Mouse (Mus musculus): ENCODE data around the gene Gm10518. TPM values are rescaled to one million over a fixed set of nuclear protein-coding genes. Genes with fewer than 3 reads are reported as not detected.
"Not testable (repeated sequence)": the region's sequence is repeated elsewhere in the genome, so short reads cannot be mapped to it uniquely, and the experiment has no call there.

The Gm10518 gene
- total RNA-seq (2021), result not detected

- DNase-seq (ENCODE audit: extremely low spot score in 1 of 2, low spot score in 2 of 2), result peak; percentile 23 to 70
- intact Hi-C loops (cut with DNase I), result no loop called here
Observed at GRCm38 (mm10) chr1:179802610-179803512, at the start of gene Gm10518. Gene Gm10518, plus strand, starts transcription at chr1:179803376.

GRCm38 (mm10) chr1:179756477-179756876 lies 46.7 kb upstream of the Gm10518 start:
- DNase-seq (ENCODE audit: extremely low spot score in 1 of 2, low spot score in 2 of 2), result no peak
- intact Hi-C loops (cut with DNase I), result no loop called here

DNA sequence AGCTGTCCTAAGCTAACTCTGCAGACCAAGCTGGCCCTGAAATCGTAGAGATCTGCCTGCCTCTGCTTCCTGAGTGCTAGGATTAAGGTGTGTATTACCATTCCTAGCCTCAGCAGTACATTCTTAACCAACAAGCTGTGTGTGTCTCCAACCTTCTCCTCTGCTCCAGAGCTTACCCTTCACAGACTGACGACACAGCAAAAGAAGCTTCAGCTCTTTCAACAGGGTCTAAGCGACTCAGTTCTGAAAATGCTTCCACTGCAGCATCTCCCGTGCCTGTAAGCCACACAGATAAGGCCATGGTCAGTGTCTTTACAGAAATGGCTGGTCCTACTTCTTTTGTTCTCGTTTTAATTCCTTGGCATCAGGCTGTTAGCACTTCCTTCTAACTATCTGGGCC lies 43.1 kb upstream of the Gm10518 start:
- intact Hi-C loops (cut with DNase I), result no loop called here
- DNase-seq (ENCODE audit: extremely low spot score in 1 of 2, low spot score in 2 of 2), result no peak

- DNase-seq (ENCODE audit: extremely low spot score in 1 of 2, low spot score in 2 of 2), result no peak
- intact Hi-C loops (cut with DNase I), result no loop called here
Observed at GRCm38 (mm10) chr1:179760553-179760952, 42.6 kb upstream of the Gm10518 start.

DNA sequence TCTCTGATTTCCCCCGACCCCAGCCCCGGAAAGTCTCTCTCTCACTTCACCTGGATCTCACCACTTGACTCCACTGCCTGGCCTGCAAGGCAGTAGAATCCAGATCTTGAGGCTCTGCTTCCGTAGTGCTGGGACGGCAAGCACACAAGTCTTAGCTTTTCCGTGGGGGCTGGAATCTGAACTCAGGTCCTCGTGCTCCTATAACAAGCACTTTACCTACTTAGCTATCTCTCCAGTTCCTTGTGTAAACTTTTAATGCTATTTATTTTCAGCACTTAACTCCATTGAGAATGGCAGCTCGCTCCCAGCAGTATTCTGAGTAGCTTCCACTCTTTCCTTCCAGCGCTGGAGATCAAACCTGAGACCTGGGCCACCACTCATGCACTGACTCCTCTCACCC lies 26.3 kb upstream of the Gm10518 start:
- DNase-seq (ENCODE audit: extremely low spot score in 1 of 2, low spot score in 2 of 2), result no peak
- intact Hi-C loops (cut with DNase I), result loop anchor here (10.0 kb wide), 1 partner anchor 1452 kb away; no protein-coding TSS in a partner anchor

DNA sequence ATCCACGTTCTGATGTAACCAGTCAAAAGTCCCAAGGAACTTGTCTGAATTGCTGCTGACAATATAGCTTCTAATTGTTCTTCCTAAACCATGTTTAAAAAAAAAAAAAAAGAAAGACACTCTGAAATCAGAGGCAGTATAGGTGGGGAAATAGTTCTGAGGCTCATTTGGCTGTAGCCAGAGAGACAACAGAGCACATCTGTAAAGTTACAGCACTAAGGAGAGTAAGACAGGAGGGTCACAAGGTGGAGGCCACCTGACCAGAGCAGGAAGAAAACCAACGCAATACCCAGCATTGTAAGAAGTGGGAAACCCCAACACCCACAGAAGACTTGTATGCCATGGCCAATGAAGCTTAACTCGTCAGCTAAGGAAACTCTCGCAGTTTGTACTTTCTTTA lies 19.1 kb upstream of the Gm10518 start:
- intact Hi-C loops (cut with DNase I), result loop anchor here (10.0 kb wide), 1 partner anchor 361 kb away; no protein-coding TSS in a partner anchor
- no peak for DNase-seq (ENCODE audit: extremely low spot score in 1 of 2, low spot score in 2 of 2)

- DNase-seq (ENCODE audit: extremely low spot score in 1 of 2, low spot score in 2 of 2), result no peak
- intact Hi-C loops (cut with DNase I), result loop anchor here (5.0 to 10.0 kb wide), 2 partner anchors 33 to 359 kb away; no protein-coding TSS in a partner anchor
Observed at GRCm38 (mm10) chr1:179785502-179785901, 17.7 kb upstream of the Gm10518 start.

- intact Hi-C loops (cut with DNase I), result loop anchor here (5.0 to 10.0 kb wide), 2 partner anchors 35 to 358 kb away; no protein-coding TSS in a partner anchor
- DNase-seq (ENCODE audit: extremely low spot score in 1 of 2, low spot score in 2 of 2), result no peak
Observed at GRCm38 (mm10) chr1:179787281-179787680, 15.9 kb upstream of the Gm10518 start.

- no peak for DNase-seq (ENCODE audit: extremely low spot score in 1 of 2, low spot score in 2 of 2)
- intact Hi-C loops (cut with DNase I), result no loop called here
Observed at GRCm38 (mm10) chr1:179798794-179799193, 4.4 kb upstream of the Gm10518 start.

DNA sequence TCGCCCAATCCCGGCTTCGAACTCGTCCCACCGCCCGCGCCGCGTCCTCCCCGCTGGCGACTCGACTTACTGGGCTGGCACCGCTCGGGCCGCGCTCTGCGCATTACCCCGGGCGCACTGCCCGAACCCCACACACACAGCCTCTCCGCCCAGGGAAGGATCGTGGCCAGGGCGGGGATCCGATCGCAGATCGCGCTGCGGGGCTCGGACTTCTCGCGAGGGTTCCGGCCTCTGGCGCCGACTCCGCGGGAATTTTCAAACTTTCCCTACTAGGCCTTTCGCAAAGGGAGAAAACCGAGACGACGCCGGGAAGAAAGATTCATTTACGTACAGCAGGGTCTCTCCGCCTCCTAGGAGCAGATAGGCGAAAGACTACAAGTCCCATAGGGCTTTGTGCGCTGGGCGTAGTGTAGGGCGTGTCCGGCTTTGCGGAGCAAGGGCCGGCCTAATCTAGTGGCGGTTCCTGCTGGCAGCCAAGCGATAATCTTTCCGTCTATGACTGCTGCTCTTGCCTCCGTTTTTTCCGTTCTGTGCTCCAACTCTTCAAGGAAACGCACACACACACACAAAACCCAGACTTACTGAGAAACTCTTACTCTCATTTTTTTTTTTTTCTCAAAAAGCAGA lies 450 bp downstream of the Gm10518 start, which contains the start of gene Ahctf1:
Gene Ahctf1 (minus strand): TSS at position 168 of the 627 bp plus-strand sequence.
- intact Hi-C loops (cut with DNase I), result no loop called here

DNA sequence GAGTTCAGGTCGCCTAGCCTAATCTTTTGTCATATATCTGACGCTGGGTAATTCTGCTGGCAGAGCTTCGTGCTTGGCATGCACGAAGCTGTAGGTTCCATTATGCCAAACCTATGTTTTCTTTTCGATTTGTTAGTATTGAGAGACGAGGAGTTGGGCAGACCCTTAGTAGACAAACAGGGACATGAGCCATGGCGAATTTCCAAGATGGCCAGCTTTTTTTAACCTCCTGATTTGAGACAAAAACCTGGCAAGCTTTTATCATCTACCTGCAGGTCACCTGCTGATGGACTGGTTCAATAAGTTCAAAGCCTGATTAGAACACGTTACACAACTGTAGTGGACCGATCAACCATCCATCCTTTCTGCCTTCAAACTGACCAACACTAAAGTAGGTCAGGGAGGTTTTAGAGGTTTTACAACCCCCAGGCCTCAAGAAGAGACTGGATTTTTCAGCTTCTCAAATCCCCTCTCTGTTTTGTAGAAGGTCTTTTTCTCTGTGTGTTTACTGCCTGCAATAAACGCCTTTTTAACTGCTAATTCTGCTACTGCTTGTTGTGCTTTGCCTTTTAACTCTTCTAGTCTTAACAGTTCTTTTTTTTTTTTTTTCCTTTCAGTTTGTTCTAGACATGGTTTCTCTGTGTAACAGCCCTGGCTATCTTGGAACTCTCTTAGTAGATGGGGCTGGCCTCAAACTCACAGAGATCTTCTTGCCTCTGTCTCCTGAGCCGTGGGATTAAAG lies 1.1 kb downstream of the Gm10518 start:
- intact Hi-C loops (cut with DNase I), result no loop called here
- DNase-seq (ENCODE audit: extremely low spot score in 1 of 2, low spot score in 2 of 2), result peak; percentile 20 to 46

More for the DNA sequence above, 450 bp downstream of the Gm10518 start, which contains the start of gene Ahctf1:
- DNase-seq (ENCODE audit: extremely low spot score in 1 of 2, low spot score in 2 of 2), result peak; percentile 99

DNA sequence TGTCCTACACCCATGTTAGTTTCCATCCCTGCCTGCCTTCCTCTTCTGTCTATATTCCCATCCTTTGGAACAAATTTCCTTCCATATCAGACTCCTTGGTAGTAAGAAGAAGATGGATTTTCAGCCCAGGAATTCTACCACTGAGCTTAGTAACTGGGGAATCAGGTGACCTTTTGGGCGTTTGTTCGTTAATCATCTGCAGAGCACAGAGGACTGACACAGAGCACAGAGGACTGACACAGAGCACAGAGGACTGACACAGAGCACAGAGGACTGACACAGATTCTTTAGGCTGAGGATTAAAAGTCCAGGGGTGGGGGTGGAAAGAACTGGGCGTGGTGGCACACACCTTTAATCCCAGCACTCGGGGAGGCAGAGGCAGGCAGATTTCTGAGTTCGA lies 2.6 kb downstream of the Gm10518 start:
- no peak for DNase-seq (ENCODE audit: extremely low spot score in 1 of 2, low spot score in 2 of 2)
- intact Hi-C loops (cut with DNase I), result no loop called here

DNA sequence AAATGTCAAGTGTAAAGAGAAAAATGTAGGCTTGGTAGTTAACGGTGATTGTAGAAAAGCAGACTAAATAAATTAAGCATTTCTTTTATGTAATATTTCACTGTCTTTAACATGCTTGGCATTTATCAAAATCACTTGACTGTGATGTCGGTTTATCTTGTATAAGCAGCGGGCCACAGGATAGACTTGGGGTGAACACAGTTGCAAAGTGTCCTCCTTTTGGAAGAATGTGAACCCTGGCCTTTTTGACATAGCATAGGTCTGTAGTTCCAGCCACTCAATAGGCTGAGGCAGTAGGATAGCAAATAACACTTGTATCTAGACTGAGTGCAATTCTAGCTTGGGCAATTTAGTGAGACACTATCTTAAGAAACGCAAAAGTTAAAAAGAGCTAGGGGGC lies 4.3 kb downstream of the Gm10518 start:
- DNase-seq (ENCODE audit: extremely low spot score in 1 of 2, low spot score in 2 of 2), result no peak
- intact Hi-C loops (cut with DNase I), result no loop called here

DNA sequence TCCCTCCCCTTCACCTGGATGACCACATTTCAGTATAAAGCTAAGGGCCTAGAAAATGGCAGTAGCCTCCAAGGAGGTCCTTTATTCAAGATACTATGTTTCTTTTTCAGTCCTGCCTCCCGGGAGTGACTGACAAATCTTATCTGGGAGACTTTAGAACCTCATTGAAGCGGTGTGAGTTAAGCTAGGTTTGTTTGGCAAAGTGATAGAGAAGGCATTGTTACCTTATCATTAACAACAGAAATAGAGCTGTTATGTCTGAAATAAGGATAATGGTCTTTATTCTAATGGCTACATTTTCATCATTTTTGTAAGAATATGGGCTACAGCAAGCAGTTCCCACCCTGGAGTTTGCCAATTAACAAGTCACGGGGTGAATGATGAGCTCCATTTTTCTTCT lies 5.1 kb downstream of the Gm10518 start:
- no peak for DNase-seq (ENCODE audit: extremely low spot score in 1 of 2, low spot score in 2 of 2)
- intact Hi-C loops (cut with DNase I), result no loop called here

- DNase-seq (ENCODE audit: extremely low spot score in 1 of 2, low spot score in 2 of 2), result no peak
- intact Hi-C loops (cut with DNase I), result no loop called here
Observed at GRCm38 (mm10) chr1:179813385-179813784, 10.2 kb downstream of the Gm10518 start.

DNA sequence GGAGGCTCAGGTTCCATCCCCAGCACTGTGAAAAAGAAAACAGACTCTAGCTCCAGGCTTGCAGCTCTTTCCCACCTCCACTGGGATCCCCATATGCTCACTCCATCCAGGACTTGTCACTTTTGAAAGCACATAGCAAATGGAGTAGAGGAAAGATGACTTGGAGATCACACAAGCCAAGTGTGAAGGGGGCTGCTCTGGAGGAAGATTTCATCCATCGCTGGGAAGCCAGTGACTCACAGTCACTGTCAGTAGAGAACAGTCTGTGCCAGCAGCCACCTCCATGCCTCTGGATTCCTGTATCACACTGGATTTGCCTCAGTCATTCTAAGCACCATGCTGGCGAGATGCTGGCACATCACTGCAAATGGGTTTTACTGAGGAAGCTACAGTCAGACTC lies 11.4 kb downstream of the Gm10518 start:
- intact Hi-C loops (cut with DNase I), result no loop called here
- no peak for DNase-seq (ENCODE audit: extremely low spot score in 1 of 2, low spot score in 2 of 2)

GRCm38 (mm10) chr1:179818490-179819278 lies 15.5 kb downstream of the Gm10518 start:
- DNase-seq (ENCODE audit: extremely low spot score in 1 of 2, low spot score in 2 of 2); intact Hi-C loops (cut with DNase I): not testable (repeated sequence)

- intact Hi-C loops (cut with DNase I), result no loop called here
- no peak for DNase-seq (ENCODE audit: extremely low spot score in 1 of 2, low spot score in 2 of 2)
Observed at GRCm38 (mm10) chr1:179824549-179824948, 21.4 kb downstream of the Gm10518 start.

All from left cerebral cortex, postnatal 10 days (tissue).